Mouse (Mus musculus) T-cell, adult 2 months (primary cell): Measurements from ENCODE around the gene Fam118b.
A peak's percentile ranks its signal among the peaks of the same experiment; 100 is the strongest.

ENCODE experiments used
- DNase-seq: peaks from one replicate; pipeline ENCODE4 v3.0.0; 2022; ENCODE audit warnings: low spot score

The Fam118b gene

GRCm38 (mm10) chr9:35264509-35264908 is 3.1 kb downstream of the Fam118b start:
- DNase-seq: no peak

GRCm38 (mm10) chr9:35263431-35263830 is 4.2 kb downstream of the Fam118b start:
- DNase-seq: no peak

- DNase-seq: no peak
These were observed 5.2 kb downstream of the Fam118b start for GRCm38 (mm10) chr9:35262418-35262817.

- DNase-seq: no peak
These were observed 10.2 kb downstream of the Fam118b start for GRCm38 (mm10) chr9:35257365-35257764.

- no peak for DNase-seq
These were observed 18.1 kb downstream of the Fam118b start for GRCm38 (mm10) chr9:35249476-35249875.

GRCm38 (mm10) chr9:35247405-35247804 is 20.2 kb downstream of the Fam118b start:
- DNase-seq: no peak

GRCm38 (mm10) chr9:35239734-35240133 is 27.9 kb downstream of the Fam118b start:
- DNase-seq: no peak

GRCm38 (mm10) chr9:35238915-35239571 is 28.6 kb downstream of the Fam118b start:
- no peak for DNase-seq

GRCm38 (mm10) chr9:35238371-35238770 is 29.2 kb downstream of the Fam118b start:
- DNase-seq: no peak

GRCm38 (mm10) chr9:35235996-35236395 is 31.6 kb downstream of the Fam118b start:
- DNase-seq: no peak

GRCm38 (mm10) chr9:35228671-35229070 is 38.9 kb downstream of the Fam118b start:
- DNase-seq: no peak

GRCm38 (mm10) chr9:35223466-35223865 is 44.1 kb downstream of the Fam118b start:
- no peak for DNase-seq

GRCm38 (mm10) chr9:35217963-35218362 is 49.6 kb downstream of the Fam118b start:
- DNase-seq: no peak

- no peak for DNase-seq
These were observed 55.8 kb downstream of the Fam118b start for GRCm38 (mm10) chr9:35211573-35212511.

- DNase-seq: peak; percentile 100
These were observed 56.8 kb downstream of the Fam118b start, which contains the start of gene Foxred1 for GRCm38 (mm10) chr9:35210542-35211474. Foxred1 (minus strand) TSS chr9:35211055.

- DNase-seq: no peak
These were observed 63.2 kb downstream of the Fam118b start for GRCm38 (mm10) chr9:35204421-35204820.

GRCm38 (mm10) chr9:35203536-35203935 is 64.1 kb downstream of the Fam118b start:
- no peak for DNase-seq

- no peak for DNase-seq
These were observed 67.0 kb downstream of the Fam118b start for GRCm38 (mm10) chr9:35200529-35201060.

- peak; percentile 78 for DNase-seq
These were observed 67.7 kb downstream of the Fam118b start, which contains the start of the genes Srpr and Tirap for GRCm38 (mm10) chr9:35199772-35200471. Srpr (plus strand) TSS chr9:35200175. Tirap (minus strand) TSS chr9:35200291.

GRCm38 (mm10) chr9:35198945-35199771 is 68.4 kb downstream of the Fam118b start:
- DNase-seq: no peak
